Mouse (Mus musculus) kidney, postnatal 10 days (tissue): ENCODE results near the gene Sdad1.

Experiments used
- DNase-seq: peaks from one replicate; pipeline ENCODE4 v3.0.0; 2021; ENCODE audit warnings: mixed read lengths

Gene Sdad1

GRCm38 (mm10) chr5:92239333-92240232 is 70.7 kb downstream of the Sdad1 start:
- DNase-seq = peak; percentile 84

- no peak for DNase-seq
These were observed 75.2 kb downstream of the Sdad1 start for GRCm38 (mm10) chr5:92234939-92235557.
